Mouse (Mus musculus) C2C12 (cell line): ENCODE data around the gene Slfn4.

Experiments used
- CTCF ChIP-seq: IDR thresholded peaks from one replicate; pipeline ENCODE4 v1.5.1; 2011; ENCODE audit not compliant: control insufficient read depth, insufficient read depth, insufficient read length
- MAX ChIP-seq: IDR thresholded peaks from one replicate; pipeline ENCODE4 v1.6.1; 2011; ENCODE audit warnings: mild to moderate bottlenecking, control low read depth
- MYOD1 ChIP-seq: IDR thresholded peaks from one replicate; pipeline ENCODE4 v1.6.1; 2011; ENCODE audit warnings: low read depth; ENCODE audit not compliant: control insufficient read depth, insufficient read length
- USF1 ChIP-seq: IDR thresholded peaks from one replicate; pipeline ENCODE4 v1.6.1; 2011; ENCODE audit warnings: low read depth, mild to moderate bottlenecking, control low read depth, moderate library complexity

GRCm38 (mm10) chr11:83230966-83231365 is 56.0 kb downstream of the Slfn4 start:
- TF ChIP-seq CTCF (no peak), USF1 (no peak), MYOD1 (no peak), MAX (no peak)
